Mouse (Mus musculus) megakaryocyte, embryonic 14.5 days (primary cell): ENCODE measurements around the gene Mpnd.

ENCODE experiments used
- FLI1 ChIP-seq: IDR thresholded peaks from 2 replicates; pipeline ENCODE4 v1.6.1; 2012; ENCODE audit warnings: low read length, inconsistent platforms, mixed read lengths
- GATA1 ChIP-seq: IDR thresholded peaks from 3 replicates; pipeline ENCODE4 v1.6.1; 2012; ENCODE audit warnings: mixed read lengths, low read length, inconsistent platforms, borderline replicate concordance

DNA sequence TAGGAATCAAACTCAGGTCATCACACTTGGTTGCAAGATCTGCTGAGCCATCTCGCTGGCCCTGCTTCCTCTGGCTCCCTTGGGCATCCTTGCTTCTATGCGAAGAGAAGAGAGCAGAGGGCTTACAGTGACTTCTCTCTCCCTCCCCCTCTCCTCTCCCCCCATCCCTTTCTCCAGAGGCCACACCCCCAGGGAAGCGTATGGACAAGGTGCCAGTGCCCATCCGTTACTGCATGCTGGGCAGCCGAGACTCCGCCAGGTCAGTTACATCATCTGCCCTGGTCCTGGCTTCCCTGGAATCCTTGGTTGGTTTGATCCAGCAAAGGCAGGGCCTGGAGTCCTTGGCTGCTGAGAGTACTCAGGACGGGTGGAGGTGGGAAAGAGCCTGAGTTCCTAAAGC is 5.9 kb downstream of the Mpnd start:
- no peak for TF ChIP-seq GATA1
- TF ChIP-seq FLI1: no peak
